11 mouse cellular contexts compared by ENCODE assay signal in the genomic region with DNA sequence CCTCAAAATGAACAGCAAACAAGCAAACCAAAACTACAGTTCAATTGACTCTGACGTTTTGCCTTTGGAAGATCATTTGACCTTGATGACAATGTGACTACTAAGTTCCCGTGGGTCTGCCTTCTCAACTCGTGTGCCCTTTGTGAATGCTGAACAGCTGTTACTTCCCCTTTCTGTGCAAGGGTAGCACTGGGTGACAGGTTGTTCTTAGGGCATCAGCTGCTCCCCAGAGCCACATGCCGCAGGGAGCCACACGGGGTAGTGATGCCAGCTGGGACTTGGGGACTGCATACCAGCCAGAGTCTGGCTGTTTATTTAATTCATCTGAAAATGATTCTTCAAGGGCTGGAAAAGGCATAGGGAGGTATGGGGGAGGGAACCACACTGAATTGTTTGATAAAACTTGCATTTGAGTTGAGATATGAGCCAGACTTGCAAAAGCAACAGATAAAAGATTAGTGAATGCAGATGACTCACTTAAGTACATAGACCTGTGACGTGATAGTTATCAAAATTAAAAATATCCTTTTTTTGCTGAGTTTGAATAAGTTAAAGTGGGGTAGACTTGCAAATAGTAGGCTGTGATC.
DNase-seq lines count a peak whose midpoint lies in the region; ATAC-seq lines count a peak whose summit lies in the region.
"Had no signal": no experiment of that assay in that cellular context is flagged by ENCODE, and none has a peak within 500 bp of the region (broad histone marks: within the 10 kb centered on the region; RNA-seq: fewer than 3 reads in every experiment).

No protein-coding gene starts in this region.

- no peak overlapping the region for H3K9ac ChIP-seq in forebrain, embryonic 14.5 days (ENCODE audit: low read length)
- H3K9ac ChIP-seq in forebrain, embryonic 11.5 days (ENCODE audit: low read length), result no peak overlapping the region
- H3K9ac ChIP-seq: embryonic facial prominence, embryonic 13.5 days; neural tube, embryonic 12.5 days had no signal

- H3K4me3 ChIP-seq in forebrain, embryonic 14.5 days (ENCODE audit: low read depth, low read length), result no peak overlapping the region
- no peak overlapping the region for H3K4me3 ChIP-seq in forebrain, embryonic 11.5 days (ENCODE audit: low read depth, low read length)
- H3K4me3 ChIP-seq: embryonic facial prominence, embryonic 13.5 days; neural tube, embryonic 12.5 days had no signal

- no peak overlapping the region for H3K4me2 ChIP-seq in forebrain, embryonic 14.5 days (ENCODE audit: low read length)
- no peak overlapping the region for H3K4me2 ChIP-seq in forebrain, embryonic 11.5 days (ENCODE audit: low read depth, low read length, severe bottlenecking)
- H3K4me2 ChIP-seq: embryonic facial prominence, embryonic 13.5 days; neural tube, embryonic 12.5 days had no signal

- ATAC-seq in forebrain, embryonic 14.5 days, result peak; percentile 50; the same call in 1 of the 2 replicates
- ATAC-seq in forebrain, embryonic 11.5 days (replicated peaks; ENCODE audit: low FRiP score), result no peak
- ATAC-seq in activated CD4-positive, CD25-positive, alpha-beta regulatory T cell, adult 4 months, result peak; percentile 25
- ATAC-seq in monocyte, adult 5-6 weeks (replicated peaks; ENCODE audit: insufficient number of reproducible peaks, low FRiP score, low TSS enrichment, poor library complexity, severe bottlenecking), result peak; percentile 90

- DNase-seq in forebrain, embryonic 14.5 days (ENCODE audit: low spot score), result peak; percentile 23
- no peak for DNase-seq in forebrain, embryonic 11.5 days (ENCODE audit: low spot score)
- peak; percentile 73 for DNase-seq in 416B (ENCODE audit: low read depth)
- no peak for DNase-seq in embryo, embryonic 10.5 days (ENCODE audit: low spot score)
- no peak for DNase-seq in cerebellum, postnatal 36 days
- DNase-seq in heart, adult 8-10 months (ENCODE audit: low spot score), result no peak
- DNase-seq: kidney, adult 9 months had no signal

- H3K36me3 ChIP-seq in forebrain, embryonic 14.5 days (ENCODE audit: control insufficient read depth, insufficient read depth, low read length), result no peaks in the 10 kb centered on the region
- no peaks in the 10 kb centered on the region for H3K36me3 ChIP-seq in forebrain, embryonic 11.5 days (ENCODE audit: control insufficient read depth, insufficient read depth, low read length)
- H3K36me3 ChIP-seq: embryonic facial prominence, embryonic 13.5 days; neural tube, embryonic 12.5 days had no signal

- H3K9me3 ChIP-seq in forebrain, embryonic 14.5 days (replicated peaks; ENCODE audit: control insufficient read depth, low read length), result no peaks in the 10 kb centered on the region
- no peaks in the 10 kb centered on the region for H3K9me3 ChIP-seq in forebrain, embryonic 11.5 days (ENCODE audit: control insufficient read depth, low read length)
- H3K9me3 ChIP-seq: embryonic facial prominence, embryonic 13.5 days; neural tube, embryonic 12.5 days had no signal

- 62% methylated on average over 6 of the region's 6 CpGs for WGBS in forebrain, embryonic 14.5 days
- WGBS in forebrain, embryonic 11.5 days, result 66% methylated on average over 6 of the region's 6 CpGs

- no peaks in the 10 kb centered on the region for H3K27me3 ChIP-seq in forebrain, embryonic 14.5 days (replicated peaks; ENCODE audit: control insufficient read depth, insufficient read depth, low read length)
- H3K27me3 ChIP-seq in forebrain, embryonic 11.5 days (ENCODE audit: control insufficient read depth, insufficient read depth, low read length), result no peaks in the 10 kb centered on the region; the same call in 1 of the 2 replicates
- H3K27me3 ChIP-seq: neural tube, embryonic 12.5 days had no signal

- no peaks in the 10 kb centered on the region for H3K4me1 ChIP-seq in forebrain, embryonic 14.5 days (ENCODE audit: control insufficient read depth, insufficient read depth, low read length)
- H3K4me1 ChIP-seq in forebrain, embryonic 11.5 days (replicated peaks; ENCODE audit: control insufficient read depth, insufficient read depth, low read length), result no peaks in the 10 kb centered on the region
- H3K4me1 ChIP-seq: embryonic facial prominence, embryonic 13.5 days; neural tube, embryonic 12.5 days had no signal

- H3K27ac ChIP-seq in forebrain, embryonic 14.5 days (ENCODE audit: low read depth, low read length), result no peak overlapping the region
- H3K27ac ChIP-seq in forebrain, embryonic 11.5 days (ENCODE audit: low read depth, low read length), result no peak overlapping the region
- H3K27ac ChIP-seq: embryonic facial prominence, embryonic 13.5 days; neural tube, embryonic 12.5 days had no signal

Comparison
In these comparisons a context has a peak if more than half of its experiments do, and no peak if none do; other contexts are left out.
1. DNase-seq: peak in forebrain, embryonic 14.5 days (single experiment) and 416B (single experiment); none in forebrain, embryonic 11.5 days (single experiment), embryo, embryonic 10.5 days (single experiment), cerebellum, postnatal 36 days (0 of 2) and heart, adult 8-10 months (single experiment).